In the genomic region with DNA sequence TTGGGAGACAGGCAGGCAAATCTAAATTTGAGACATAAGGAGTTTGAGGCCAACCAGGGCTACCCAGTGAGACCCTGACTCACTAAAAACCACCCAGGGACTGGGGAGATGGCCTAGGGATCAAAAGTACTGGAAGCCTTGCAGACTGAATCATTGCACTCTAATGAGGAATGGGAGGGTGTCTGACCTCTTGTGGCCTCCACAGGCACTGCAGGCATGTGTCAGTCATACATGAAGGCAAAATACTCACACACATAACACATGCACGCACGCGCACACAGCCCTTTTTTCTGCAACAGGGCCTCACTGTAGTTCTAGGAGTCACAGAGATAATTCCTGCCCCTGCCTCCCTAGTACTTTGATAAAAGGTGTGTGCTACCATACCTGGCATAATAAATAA, we compare ENCODE assay signal across 10 mouse cellular contexts. TPM values are rescaled to one million over a fixed set of nuclear protein-coding genes. Genes with fewer than 3 reads are reported as not detected.
DNase-seq lines count a peak whose midpoint lies in the region; ATAC-seq and TF ChIP-seq lines count a peak whose summit lies in the region.
"Had no signal": no experiment of that assay in that cellular context is flagged by ENCODE, and none has a peak within 500 bp of the region (broad histone marks: within the 10 kb centered on the region; RNA-seq: fewer than 3 reads in every experiment).

No protein-coding gene starts in this region.

- ATAC-seq in forebrain, postnatal 0 days, result peak; percentile 24; the same call in 1 of the 2 replicates
- no peak for ATAC-seq in forebrain, embryonic 14.5 days
- ATAC-seq in midbrain, embryonic 14.5 days (ENCODE audit: low FRiP score, low TSS enrichment), result no peak
- ATAC-seq in midbrain, embryonic 16.5 days, result no peak
- ATAC-seq in limb, embryonic 14.5 days (ENCODE audit: low FRiP score, low read depth), result no peak
- ATAC-seq in activated CD4-positive, CD25-positive, alpha-beta regulatory T cell, adult 4 months, result no peak

- H3K27ac ChIP-seq in forebrain, postnatal 0 days (ENCODE audit: low read depth, low read length), result no peak overlapping the region
- no peak overlapping the region for H3K27ac ChIP-seq in forebrain, embryonic 14.5 days (ENCODE audit: low read depth, low read length)
- H3K27ac ChIP-seq in midbrain, embryonic 14.5 days (replicated peaks; ENCODE audit: low read depth, low read length), result no peak overlapping the region
- no peak overlapping the region for H3K27ac ChIP-seq in midbrain, embryonic 16.5 days (ENCODE audit: low read length)
- no peak overlapping the region for H3K27ac ChIP-seq in limb, embryonic 14.5 days (replicated peaks; ENCODE audit: low read depth, low read length)
- H3K27ac ChIP-seq: neural tube, embryonic 12.5 days had no signal

- peaks cover 27% of the 10 kb centered on the region for H3K36me3 ChIP-seq in forebrain, postnatal 0 days (ENCODE audit: insufficient read depth)
- H3K36me3 ChIP-seq in forebrain, embryonic 14.5 days (ENCODE audit: control insufficient read depth, insufficient read depth, low read length), result peaks cover 27% of the 10 kb centered on the region
- H3K36me3 ChIP-seq in midbrain, embryonic 14.5 days (ENCODE audit: control insufficient read depth, insufficient read depth, low read length), result peaks cover 27% of the 10 kb centered on the region
- 0 out of 2 replicates have a peak, but pooled peaks cover 2% of the 10 kb centered on the region for H3K36me3 ChIP-seq in midbrain, embryonic 16.5 days (ENCODE audit: control insufficient read depth, insufficient read depth, low read length)
- H3K36me3 ChIP-seq in limb, embryonic 14.5 days (ENCODE audit: control insufficient read depth, insufficient read depth, low read length), result peaks cover 28% of the 10 kb centered on the region

- H3K4me2 ChIP-seq in forebrain, postnatal 0 days (ENCODE audit: low read depth), result no peak overlapping the region
- H3K4me2 ChIP-seq in forebrain, embryonic 14.5 days (ENCODE audit: low read length), result no peak overlapping the region
- H3K4me2 ChIP-seq in midbrain, embryonic 14.5 days (ENCODE audit: low read length), result no peak overlapping the region
- no peak overlapping the region for H3K4me2 ChIP-seq in midbrain, embryonic 16.5 days (ENCODE audit: low read length)
- H3K4me2 ChIP-seq in limb, embryonic 14.5 days (replicated peaks; ENCODE audit: low read depth, low read length, severe bottlenecking), result no peak overlapping the region
- H3K4me2 ChIP-seq: neural tube, embryonic 12.5 days had no signal

- TF ChIP-seq CTCF in forebrain, postnatal 0 days (IDR thresholded peaks at IDR 0.05; ENCODE audit: low read depth), result peak; percentile 74
- peak; percentile 68; the same call in 1 of the 2 replicates for TF ChIP-seq CTCF in brain, embryonic 14.5 days (IDR thresholded peaks at IDR 0.05; ENCODE audit: borderline replicate concordance, extremely low read depth, insufficient read depth, insufficient read length)

- WGBS in forebrain, postnatal 0 days, result 78% methylated on average over 3 of the region's 3 CpGs
- WGBS in forebrain, embryonic 14.5 days, result 77% methylated on average over 3 of the region's 3 CpGs
- 69% methylated on average over 3 of the region's 3 CpGs for WGBS in midbrain, embryonic 14.5 days
- 75% methylated on average over 3 of the region's 3 CpGs for WGBS in midbrain, embryonic 16.5 days
- WGBS in limb, embryonic 14.5 days, result 75% methylated on average over 3 of the region's 3 CpGs

- H3K9ac ChIP-seq in forebrain, postnatal 0 days, result no peak overlapping the region
- no peak overlapping the region for H3K9ac ChIP-seq in forebrain, embryonic 14.5 days (ENCODE audit: low read length)
- no peak overlapping the region for H3K9ac ChIP-seq in midbrain, embryonic 14.5 days (replicated peaks; ENCODE audit: low read length)
- H3K9ac ChIP-seq in midbrain, embryonic 16.5 days (ENCODE audit: low read depth, low read length), result no peak overlapping the region
- H3K9ac ChIP-seq in limb, embryonic 14.5 days (ENCODE audit: low read depth, low read length, severe bottlenecking), result no peak overlapping the region
- H3K9ac ChIP-seq: neural tube, embryonic 12.5 days had no signal

- TF ChIP-seq POLR2A in brain, embryonic 14.5 days (IDR thresholded peaks at IDR 0.05; ENCODE audit: borderline replicate concordance, extremely low read depth, insufficient read depth, insufficient read length, poor library complexity, severe bottlenecking), result no peak
- no peak for TF ChIP-seq POLR2A in limb, embryonic 14.5 days (IDR thresholded peaks at IDR 0.05; ENCODE audit: borderline replicate concordance, extremely low read depth, insufficient read depth, insufficient read length)

- H3K9me3 ChIP-seq in forebrain, postnatal 0 days (ENCODE audit: low read length), result no peaks in the 10 kb centered on the region
- H3K9me3 ChIP-seq in forebrain, embryonic 14.5 days (replicated peaks; ENCODE audit: control insufficient read depth, low read length), result no peaks in the 10 kb centered on the region
- no peaks in the 10 kb centered on the region for H3K9me3 ChIP-seq in midbrain, embryonic 14.5 days (ENCODE audit: control insufficient read depth, low read length)
- no peaks in the 10 kb centered on the region for H3K9me3 ChIP-seq in midbrain, embryonic 16.5 days (replicated peaks; ENCODE audit: control insufficient read depth, low read length, poor library complexity, severe bottlenecking)
- H3K9me3 ChIP-seq in limb, embryonic 14.5 days (ENCODE audit: control insufficient read depth, low read length), result no peaks in the 10 kb centered on the region
- H3K9me3 ChIP-seq: neural tube, embryonic 12.5 days had no signal

- no peak for DNase-seq in forebrain, postnatal 0 days
- DNase-seq in forebrain, embryonic 14.5 days (ENCODE audit: low spot score), result no peak
- peak; percentile 69 for DNase-seq in midbrain, embryonic 14.5 days
- peak; percentile 39 for DNase-seq in brain, embryonic 14.5 days (ENCODE audit: low read depth)
- peak; percentile 58 for DNase-seq in limb, embryonic 14.5 days (ENCODE audit: low spot score)
- DNase-seq in spleen, postnatal 10 days (ENCODE audit: low spot score in 2 of 2), result peak; percentile 42 to 74

- no peak overlapping the region for H3K4me3 ChIP-seq in forebrain, postnatal 0 days (ENCODE audit: low read depth, low read length)
- no peak overlapping the region for H3K4me3 ChIP-seq in forebrain, embryonic 14.5 days (ENCODE audit: low read depth, low read length)
- H3K4me3 ChIP-seq in midbrain, embryonic 14.5 days (replicated peaks; ENCODE audit: low read depth, low read length), result no peak overlapping the region
- H3K4me3 ChIP-seq in midbrain, embryonic 16.5 days (ENCODE audit: low read depth, low read length), result no peak overlapping the region
- H3K4me3 ChIP-seq in limb, embryonic 14.5 days (replicated peaks; ENCODE audit: low read length), result no peak overlapping the region
- H3K4me3 ChIP-seq: neural tube, embryonic 12.5 days had no signal

- H3K4me1 ChIP-seq in forebrain, postnatal 0 days (ENCODE audit: insufficient read depth), result no peaks in the 10 kb centered on the region
- no peaks in the 10 kb centered on the region; the same call in 1 of the 2 replicates for H3K4me1 ChIP-seq in forebrain, embryonic 14.5 days (ENCODE audit: control insufficient read depth, insufficient read depth, low read length)
- H3K4me1 ChIP-seq in midbrain, embryonic 14.5 days (ENCODE audit: control insufficient read depth, insufficient read depth, low read length), result peaks cover 7% of the 10 kb centered on the region
- peaks cover 2% of the 10 kb centered on the region for H3K4me1 ChIP-seq in midbrain, embryonic 16.5 days (ENCODE audit: control insufficient read depth, insufficient read depth, low read length)
- H3K4me1 ChIP-seq in limb, embryonic 14.5 days (ENCODE audit: control insufficient read depth, insufficient read depth, low read length), result no peaks in the 10 kb centered on the region; the same call in 1 of the 2 replicates

- H3K27me3 ChIP-seq in forebrain, postnatal 0 days (ENCODE audit: insufficient read depth, low read length), result no peaks in the 10 kb centered on the region
- H3K27me3 ChIP-seq in forebrain, embryonic 14.5 days (replicated peaks; ENCODE audit: control insufficient read depth, insufficient read depth, low read length), result no peaks in the 10 kb centered on the region
- H3K27me3 ChIP-seq in midbrain, embryonic 14.5 days (ENCODE audit: control insufficient read depth, insufficient read depth, low read length), result no peaks in the 10 kb centered on the region
- no peaks in the 10 kb centered on the region for H3K27me3 ChIP-seq in midbrain, embryonic 16.5 days (ENCODE audit: control insufficient read depth, insufficient read depth, low read depth, low read length)
- H3K27me3 ChIP-seq in limb, embryonic 14.5 days (ENCODE audit: control insufficient read depth, insufficient read depth, low read length), result no peaks in the 10 kb centered on the region

RNA-seq across cellular contexts. Expression of gene Dnajc5g, which starts 24.7 kb away (rescaled TPM):
- not detected in 2 replicates for total RNA-seq in forebrain, postnatal 0 days (2014; rRNA removed)
- not detected in 2 replicates for polyA plus RNA-seq in forebrain, postnatal 0 days (2015; fragmentation: Nextera tagmentation; extraction: Ambion mirVana)
- polyA plus RNA-seq in forebrain, embryonic 14.5 days (2014; fragmentation: Nextera tagmentation; extraction: Ambion mirVana), result not detected in 2 replicates
- not detected in 2 replicates for polyA plus RNA-seq in midbrain, embryonic 14.5 days (2014; fragmentation: Nextera tagmentation; extraction: Ambion mirVana)
- not detected in 2 replicates for polyA plus RNA-seq in midbrain, embryonic 16.5 days (2015; fragmentation: Nextera tagmentation; extraction: Ambion mirVana)
- polyA plus RNA-seq in brain, embryonic 14.5 days (2012; rRNA removed), result not detected in 2 replicates
- polyA plus RNA-seq in limb, embryonic 14.5 days (2012; rRNA removed), result not detected in 2 replicates
- not detected in 2 replicates for polyA plus RNA-seq in limb, embryonic 14.5 days (2014; fragmentation: Nextera tagmentation; extraction: Ambion mirVana)
- under 1 TPM in 1 of 2 experiments, not detected in 1; 0.28 TPM for polyA plus RNA-seq in activated CD4-positive, CD25-positive, alpha-beta regulatory T cell, adult 4 months (2017; shearing (Covaris generic))
- total RNA-seq: hematopoietic stem cell, adult 5-6 weeks had no signal
- polyA plus RNA-seq: neural tube, embryonic 12.5 days had no signal

RNA-seq across cellular contexts. Expression of gene Slc30a3, which starts 26.7 kb away (rescaled TPM):
- 2.5 and 2.8 TPM in 2 replicates for total RNA-seq in forebrain, postnatal 0 days (2014; rRNA removed)
- 3.5 and 4.5 TPM in 2 replicates for polyA plus RNA-seq in forebrain, postnatal 0 days (2015; fragmentation: Nextera tagmentation; extraction: Ambion mirVana)
- polyA plus RNA-seq in forebrain, embryonic 14.5 days (2014; fragmentation: Nextera tagmentation; extraction: Ambion mirVana), result 2.0 TPM in 2 replicates
- polyA plus RNA-seq in midbrain, embryonic 14.5 days (2014; fragmentation: Nextera tagmentation; extraction: Ambion mirVana), result 19.8 and 20.0 TPM in 2 replicates
- polyA plus RNA-seq in midbrain, embryonic 16.5 days (2015; fragmentation: Nextera tagmentation; extraction: Ambion mirVana), result 15.6 and 18.0 TPM in 2 replicates
- polyA plus RNA-seq in brain, embryonic 14.5 days (2012; rRNA removed), result 21.2 and 31.6 TPM in 2 replicates
- polyA plus RNA-seq in limb, embryonic 14.5 days (2012; rRNA removed), result 0.82 and 0.86 TPM in 2 replicates
- polyA plus RNA-seq in limb, embryonic 14.5 days (2014; fragmentation: Nextera tagmentation; extraction: Ambion mirVana), result 0.53 and 0.91 TPM in 2 replicates
- not detected for polyA plus RNA-seq in activated CD4-positive, CD25-positive, alpha-beta regulatory T cell, adult 4 months (2017; shearing (Covaris generic))
- total RNA-seq: hematopoietic stem cell, adult 5-6 weeks had no signal

RNA-seq across cellular contexts. Expression of gene Cad, which starts 26.8 kb away (rescaled TPM):
- 28.7 and 31.1 TPM in 2 replicates for total RNA-seq in forebrain, postnatal 0 days (2014; rRNA removed)
- polyA plus RNA-seq in forebrain, postnatal 0 days (2015; fragmentation: Nextera tagmentation; extraction: Ambion mirVana), result 5.2 and 6.4 TPM in 2 replicates
- 16.5 and 19.4 TPM in 2 replicates for polyA plus RNA-seq in forebrain, embryonic 14.5 days (2014; fragmentation: Nextera tagmentation; extraction: Ambion mirVana)
- 11.8 and 17.2 TPM in 2 replicates for polyA plus RNA-seq in midbrain, embryonic 14.5 days (2014; fragmentation: Nextera tagmentation; extraction: Ambion mirVana)
- 14.5 and 14.8 TPM in 2 replicates for polyA plus RNA-seq in midbrain, embryonic 16.5 days (2015; fragmentation: Nextera tagmentation; extraction: Ambion mirVana)
- polyA plus RNA-seq in brain, embryonic 14.5 days (2012; rRNA removed), result 33.8 and 34.0 TPM in 2 replicates
- polyA plus RNA-seq in limb, embryonic 14.5 days (2012; rRNA removed), result 49.1 and 62.5 TPM in 2 replicates
- 28.3 and 29.4 TPM in 2 replicates for polyA plus RNA-seq in limb, embryonic 14.5 days (2014; fragmentation: Nextera tagmentation; extraction: Ambion mirVana)
- polyA plus RNA-seq in activated CD4-positive, CD25-positive, alpha-beta regulatory T cell, adult 4 months (2017; shearing (Covaris generic)), result 1 to 10 TPM; 5.7 to 9.7 TPM

RNA-seq across cellular contexts. Expression of gene Slc5a6, which starts 32.7 kb away (rescaled TPM):
- 23.1 and 28.3 TPM in 2 replicates for total RNA-seq in forebrain, postnatal 0 days (2014; rRNA removed)
- polyA plus RNA-seq in forebrain, postnatal 0 days (2015; fragmentation: Nextera tagmentation; extraction: Ambion mirVana), result 17.3 and 22.2 TPM in 2 replicates
- 12.1 and 13.7 TPM in 2 replicates for polyA plus RNA-seq in forebrain, embryonic 14.5 days (2014; fragmentation: Nextera tagmentation; extraction: Ambion mirVana)
- polyA plus RNA-seq in midbrain, embryonic 14.5 days (2014; fragmentation: Nextera tagmentation; extraction: Ambion mirVana), result 19.2 and 19.6 TPM in 2 replicates
- polyA plus RNA-seq in midbrain, embryonic 16.5 days (2015; fragmentation: Nextera tagmentation; extraction: Ambion mirVana), result 29.4 and 30.3 TPM in 2 replicates
- polyA plus RNA-seq in brain, embryonic 14.5 days (2012; rRNA removed), result 40.7 and 44.5 TPM in 2 replicates
- polyA plus RNA-seq in limb, embryonic 14.5 days (2012; rRNA removed), result 25.3 and 33.9 TPM in 2 replicates
- 11.0 and 11.4 TPM in 2 replicates for polyA plus RNA-seq in limb, embryonic 14.5 days (2014; fragmentation: Nextera tagmentation; extraction: Ambion mirVana)
- polyA plus RNA-seq in activated CD4-positive, CD25-positive, alpha-beta regulatory T cell, adult 4 months (2017; shearing (Covaris generic)), result 1 to 10 TPM; 2.7 to 3.2 TPM

RNA-seq across cellular contexts. Expression of gene Atraid, which starts 33.3 kb away (rescaled TPM):
- total RNA-seq in forebrain, postnatal 0 days (2014; rRNA removed), result 152 and 167 TPM in 2 replicates
- polyA plus RNA-seq in forebrain, postnatal 0 days (2015; fragmentation: Nextera tagmentation; extraction: Ambion mirVana), result 243 and 257 TPM in 2 replicates
- polyA plus RNA-seq in forebrain, embryonic 14.5 days (2014; fragmentation: Nextera tagmentation; extraction: Ambion mirVana), result 167 and 200 TPM in 2 replicates
- polyA plus RNA-seq in midbrain, embryonic 14.5 days (2014; fragmentation: Nextera tagmentation; extraction: Ambion mirVana), result 163 and 183 TPM in 2 replicates
- polyA plus RNA-seq in midbrain, embryonic 16.5 days (2015; fragmentation: Nextera tagmentation; extraction: Ambion mirVana), result 171 and 182 TPM in 2 replicates
- polyA plus RNA-seq in brain, embryonic 14.5 days (2012; rRNA removed), result 122 and 154 TPM in 2 replicates
- polyA plus RNA-seq in limb, embryonic 14.5 days (2012; rRNA removed), result 134 and 151 TPM in 2 replicates
- 190 and 200 TPM in 2 replicates for polyA plus RNA-seq in limb, embryonic 14.5 days (2014; fragmentation: Nextera tagmentation; extraction: Ambion mirVana)
- 10 to 100 TPM; 80.2 to 81.8 TPM for polyA plus RNA-seq in activated CD4-positive, CD25-positive, alpha-beta regulatory T cell, adult 4 months (2017; shearing (Covaris generic))

Comparison
In these comparisons a context has a peak if more than half of its experiments do, and no peak if none do; other contexts are left out.
1. DNase-seq: peak in midbrain, embryonic 14.5 days (single experiment), brain, embryonic 14.5 days (single experiment), limb, embryonic 14.5 days (single experiment) and spleen, postnatal 10 days (2 of 2); none in forebrain, postnatal 0 days (single experiment) and forebrain, embryonic 14.5 days (single experiment).